Mouse (Mus musculus) midbrain, embryonic 16.5 days (tissue): Measurements from ENCODE around the gene Serpinh1. TPM values are rescaled to one million over a fixed set of nuclear protein-coding genes. Genes with fewer than 3 reads are reported as not detected.
"Not testable (repeated sequence)": the region's sequence is repeated elsewhere in the genome, so short reads cannot be mapped to it uniquely, and the experiment has no call there.

Experiments
- ATAC-seq: fragments of 200-750 bp; cut with Nextera tagmentation; 2 replicates; pipeline ENCODE4 v1.8.0; 2017; ENCODE audit warnings: moderate TSS enrichment
- H3K27ac ChIP-seq: fragments of 300-500 bp; sonication (generic); 2 replicates; pipeline ENCODE4 v1.5.1; 2014; ENCODE audit warnings: mild to moderate bottlenecking, low read length, mixed read lengths
- H3K27me3 ChIP-seq: fragments of 300-500 bp; sonication (generic); 2 replicates; pipeline ENCODE4 v1.6.1; 2014; ENCODE audit warnings: low read depth, low read length, mixed read lengths; ENCODE audit not compliant: control insufficient read depth, insufficient read depth
- H3K36me3 ChIP-seq: fragments of 300-500 bp; sonication (generic); 2 replicates; pipeline ENCODE4 v1.6.1; 2014; ENCODE audit warnings: mild to moderate bottlenecking, low read length, moderate library complexity, mixed read lengths; ENCODE audit not compliant: control insufficient read depth, insufficient read depth
- H3K4me1 ChIP-seq: fragments of 300-500 bp; sonication (generic); 2 replicates; pipeline ENCODE4 v1.6.1; 2014; ENCODE audit warnings: mild to moderate bottlenecking, low read length, mixed read lengths; ENCODE audit not compliant: control insufficient read depth, insufficient read depth
- H3K4me2 ChIP-seq: fragments of 300-500 bp; sonication (generic); 2 replicates; pipeline ENCODE4 v1.6.1; 2014; ENCODE audit warnings: mild to moderate bottlenecking, low read length, mixed read lengths
- H3K4me3 ChIP-seq: fragments of 300-500 bp; sonication (generic); 2 replicates; pipeline ENCODE4 v1.5.1; 2014; ENCODE audit warnings: low read depth, mild to moderate bottlenecking, low read length, moderate library complexity, mixed read lengths
- H3K9ac ChIP-seq: fragments of 300-500 bp; sonication (generic); 2 replicates; pipeline ENCODE4 v1.6.1; 2014; ENCODE audit warnings: low read depth, low read length, mixed read lengths
- H3K9me3 ChIP-seq: fragments of 300-500 bp; sonication (generic); replicated peaks from 2 replicates; pipeline ENCODE4 v1.6.1; 2014; ENCODE audit warnings: mild to moderate bottlenecking, low read length, mixed read lengths; ENCODE audit not compliant: control insufficient read depth, poor library complexity, severe bottlenecking
- WGBS: fragments of 180-500 bp; shearing (Covaris S2); extraction: QIAGEN DNeasy Blood & Tissue Kit; methylation state at CpG from one replicate; pipeline ENCODE4 v1.1.7; 2014; 5-methylcytosine and 5-hydroxymethylcytosine counted together
- polyA plus RNA-seq: library from polyadenylated mRNA; unstranded; fragments of >200 nt; fragmentation: Nextera tagmentation; extraction: Ambion mirVana; gene quantifications from 2 replicates; pipeline ENCODE4 v1.2.1, GENCODE M21; 2015

The Serpinh1 gene
- polyA plus RNA-seq, 1 experiment from 2014 or later: 185 TPM

DNA sequence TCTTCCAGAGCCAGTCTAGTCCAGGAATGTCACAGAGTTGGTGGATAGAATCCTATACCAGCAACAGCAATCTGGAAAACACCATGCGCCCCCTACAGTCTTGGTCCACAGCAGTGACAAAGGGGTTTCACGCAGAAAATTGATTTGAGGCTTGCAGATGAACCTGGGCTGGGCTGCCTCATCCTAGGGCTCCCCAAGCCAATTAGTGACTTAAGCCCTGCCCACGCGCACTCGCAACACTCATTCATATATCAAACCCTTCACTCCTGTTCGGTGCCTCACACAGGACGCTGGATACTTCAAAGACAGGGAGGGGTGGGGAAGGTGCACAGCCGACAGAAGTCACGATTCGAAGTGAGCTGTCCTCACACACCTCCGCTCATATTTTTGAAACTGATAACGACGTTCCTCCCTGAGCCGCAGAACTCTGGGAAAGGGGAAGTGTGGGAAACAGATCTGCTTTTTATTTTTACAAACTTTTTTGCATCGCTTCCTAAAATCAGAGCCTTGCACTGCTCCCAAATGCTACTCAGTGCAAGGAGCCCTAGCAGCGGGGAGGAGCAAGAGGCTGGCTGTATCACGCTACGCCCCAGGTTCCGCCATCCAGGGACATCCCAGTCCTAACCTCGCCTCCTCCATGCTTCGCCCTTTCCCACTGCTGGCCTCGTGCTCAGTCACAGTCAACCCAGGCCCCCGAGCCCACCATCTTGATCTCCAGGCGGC lies 27.6 kb upstream of the Serpinh1 start:
- Histone ChIP-seq H3K4me1 (peaks cover 33% of the 10 kb centered on the region), H3K36me3 (no peaks in the 10 kb centered on the region), H3K9me3 (no peaks in the 10 kb centered on the region), H3K27me3 (no peaks in the 10 kb centered on the region), H3K4me3 (peak overlapping the region; percentile 83), H3K4me2 (peak overlapping the region; percentile 92), H3K9ac (peak overlapping the region; percentile 70), H3K27ac (peak overlapping the region; percentile 96)
- peak; percentile 74 for ATAC-seq
- WGBS: under 1% methylated on average over 24 of the region's 24 CpGs

DNA sequence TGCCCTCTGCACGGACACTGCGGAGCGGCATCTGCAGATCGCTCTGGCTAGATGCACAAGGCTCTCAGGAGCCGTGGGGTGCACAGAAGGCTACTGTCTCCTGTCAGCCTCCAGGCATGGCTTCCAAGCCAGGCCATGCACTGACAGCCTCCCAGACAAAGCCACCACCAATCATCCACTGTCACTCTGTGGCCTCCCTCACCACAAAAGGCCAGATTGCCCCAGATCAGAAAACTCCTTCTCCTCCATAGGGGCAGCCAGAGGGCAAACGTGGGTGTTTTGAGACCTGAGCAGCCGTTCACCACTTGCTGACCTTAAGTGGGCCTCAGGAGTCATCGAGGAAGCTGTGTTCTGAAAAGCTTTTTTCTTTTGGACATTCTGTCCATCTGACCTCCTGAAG lies 25.8 kb upstream of the Serpinh1 start:
- Histone ChIP-seq H3K4me3 (no peak overlapping the region), H3K9ac (no peak overlapping the region), H3K36me3 (no peaks in the 10 kb centered on the region), H3K27me3 (no peaks in the 10 kb centered on the region), H3K27ac (no peak overlapping the region), H3K4me2 (no peak overlapping the region), H3K4me1 (peaks cover 17% of the 10 kb centered on the region), H3K9me3 (no peaks in the 10 kb centered on the region)
- 72% methylated on average over 8 of the region's 8 CpGs for WGBS
- no peak for ATAC-seq

DNA sequence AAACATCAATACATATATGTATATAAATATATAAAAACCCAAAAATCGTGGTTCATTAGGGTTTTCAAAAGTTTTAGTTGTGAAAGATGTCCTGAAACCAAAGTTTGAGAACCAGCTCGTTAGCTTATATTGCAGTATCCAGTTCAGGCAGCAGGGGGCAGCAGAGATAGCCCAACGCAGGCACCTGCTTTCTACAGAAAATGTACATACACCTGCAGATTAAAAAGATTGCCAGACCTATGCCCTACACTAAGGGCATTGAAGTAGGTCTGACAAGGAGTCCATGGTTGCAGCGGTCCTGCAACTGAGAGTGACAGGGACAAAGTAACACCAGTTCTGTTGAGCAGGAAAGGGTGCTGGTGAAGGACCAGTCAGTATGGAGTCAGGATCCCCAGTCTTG lies 22.4 kb upstream of the Serpinh1 start:
- WGBS: 5% methylated on average over 4 of the region's 4 CpGs
- Histone ChIP-seq H3K4me3 (no peak overlapping the region), H3K27ac (no peak overlapping the region), H3K4me1 (peaks cover 5% of the 10 kb centered on the region), H3K36me3 (no peaks in the 10 kb centered on the region), H3K9ac (no peak overlapping the region), H3K4me2 (no peak overlapping the region), H3K27me3 (no peaks in the 10 kb centered on the region), H3K9me3 (no peaks in the 10 kb centered on the region)
- ATAC-seq: no peak

DNA sequence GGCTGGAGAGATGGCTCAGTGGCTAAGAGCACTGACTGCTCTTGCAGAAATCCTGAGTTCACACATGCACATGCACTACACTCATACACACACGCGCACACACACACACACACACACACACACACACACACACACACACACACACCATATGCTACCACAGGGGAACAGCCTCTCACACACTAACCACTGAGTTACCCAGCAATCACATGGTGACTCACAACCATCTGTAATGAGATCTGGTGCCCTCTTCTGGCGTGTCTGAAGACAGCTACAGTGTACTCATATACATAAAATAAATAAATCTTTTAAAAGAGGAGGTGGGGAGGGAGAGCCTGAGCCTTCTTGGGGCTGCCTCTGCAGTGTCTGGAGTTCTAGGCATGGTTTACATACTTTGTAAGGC lies 21.3 kb upstream of the Serpinh1 start:
- H3K4me2 ChIP-seq, H3K9ac ChIP-seq, H3K4me1 ChIP-seq, ATAC-seq, H3K36me3 ChIP-seq, H3K9me3 ChIP-seq, H3K27ac ChIP-seq, H3K27me3 ChIP-seq, H3K4me3 ChIP-seq: not testable (repeated sequence)
- WGBS: 52% methylated on average over 3 of the region's 3 CpGs

DNA sequence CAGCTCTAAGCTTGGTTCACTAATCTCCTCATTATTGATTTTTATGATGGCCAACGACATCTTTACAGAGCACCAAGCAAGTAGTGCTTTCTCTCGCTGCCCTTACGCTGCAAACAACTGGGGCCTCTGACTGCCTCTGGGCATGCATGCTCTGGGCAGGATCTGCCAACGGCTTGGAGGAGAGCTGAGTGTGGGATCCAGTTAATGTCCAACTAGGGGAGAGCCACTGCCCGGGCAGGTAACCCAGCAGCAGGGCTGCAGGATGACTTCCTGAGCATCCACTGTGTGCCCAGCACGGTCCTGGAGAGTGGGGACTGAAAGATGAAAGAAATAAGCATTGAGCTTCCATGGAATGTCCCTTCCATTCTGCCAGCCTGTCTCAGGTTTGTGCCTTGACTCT lies 13.7 kb upstream of the Serpinh1 start:
- H3K27me3 ChIP-seq: no peaks in the 10 kb centered on the region
- no peak overlapping the region for H3K4me2 ChIP-seq
- H3K9me3 ChIP-seq: no peaks in the 10 kb centered on the region
- no peak overlapping the region for H3K27ac ChIP-seq
- whole genome bisulfite sequencing: 77% methylated on average over 6 of the region's 6 CpGs
- no peak for ATAC-seq
- H3K4me3 ChIP-seq: no peak overlapping the region
- no peak overlapping the region for H3K9ac ChIP-seq
- no peaks in the 10 kb centered on the region for H3K36me3 ChIP-seq
- H3K4me1 ChIP-seq: peaks cover 5% of the 10 kb centered on the region; the same call in 1 of the 2 replicates

DNA sequence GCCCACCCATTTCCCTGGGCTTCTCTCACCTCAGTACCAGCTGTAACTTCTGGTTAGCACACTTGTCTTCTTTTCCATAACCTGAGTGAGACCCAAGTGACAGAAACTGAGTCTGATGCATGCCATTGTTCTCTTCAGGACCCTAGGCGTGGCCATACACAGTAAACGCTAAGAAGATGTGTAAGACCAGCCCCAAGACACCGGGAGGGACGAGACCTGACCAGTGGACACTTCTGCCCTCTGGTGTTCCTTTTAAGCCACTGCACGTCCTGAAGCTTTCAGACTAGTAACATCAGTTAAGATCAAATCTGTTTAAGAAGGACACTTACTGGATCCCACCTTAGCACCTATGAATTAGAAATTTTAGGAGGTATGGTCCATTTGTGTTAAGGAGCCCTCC lies 12.0 kb upstream of the Serpinh1 start:
- WGBS: 0% methylated on average over 5 of the region's 5 CpGs
- no peak overlapping the region for H3K27ac ChIP-seq
- H3K27me3 ChIP-seq: no peaks in the 10 kb centered on the region
- no peaks in the 10 kb centered on the region for H3K36me3 ChIP-seq
- peak overlapping the region; percentile 36 for H3K4me2 ChIP-seq
- no peak overlapping the region; the same call in 1 of the 2 replicates for H3K9ac ChIP-seq
- peak; percentile 37; the same call in 1 of the 2 replicates for ATAC-seq
- peaks cover 14% of the 10 kb centered on the region for H3K4me1 ChIP-seq
- H3K9me3 ChIP-seq: no peaks in the 10 kb centered on the region
- no peak overlapping the region for H3K4me3 ChIP-seq

DNA sequence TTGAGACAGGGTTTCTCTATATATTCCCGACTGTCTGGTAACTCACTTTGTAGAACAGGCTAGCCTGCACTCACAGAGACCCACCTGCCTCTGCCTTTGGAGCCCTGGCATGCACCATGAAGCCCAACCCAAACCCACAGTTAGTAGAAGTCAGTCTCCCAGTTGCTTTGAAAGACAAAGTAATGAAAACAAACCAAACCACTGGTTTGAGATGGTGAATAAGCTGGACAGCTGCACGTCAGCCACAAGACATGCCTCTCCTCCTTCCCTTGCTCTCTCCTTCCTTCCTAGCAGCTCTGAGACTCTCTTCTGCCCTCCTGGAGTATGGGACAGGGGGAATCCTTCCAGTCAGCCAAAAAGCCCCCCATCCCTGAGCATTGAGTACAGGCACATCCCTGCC lies 9.1 kb upstream of the Serpinh1 start:
- no peak for ATAC-seq
- H3K4me1 ChIP-seq: peaks cover 23% of the 10 kb centered on the region
- no peaks in the 10 kb centered on the region for H3K9me3 ChIP-seq
- H3K27me3 ChIP-seq: no peaks in the 10 kb centered on the region
- H3K4me2 ChIP-seq: no peak overlapping the region
- 96% methylated on average over 2 of the region's 2 CpGs for WGBS
- no peaks in the 10 kb centered on the region for H3K36me3 ChIP-seq
- no peak overlapping the region for H3K27ac ChIP-seq
- no peak overlapping the region for H3K4me3 ChIP-seq
- H3K9ac ChIP-seq: no peak overlapping the region

DNA sequence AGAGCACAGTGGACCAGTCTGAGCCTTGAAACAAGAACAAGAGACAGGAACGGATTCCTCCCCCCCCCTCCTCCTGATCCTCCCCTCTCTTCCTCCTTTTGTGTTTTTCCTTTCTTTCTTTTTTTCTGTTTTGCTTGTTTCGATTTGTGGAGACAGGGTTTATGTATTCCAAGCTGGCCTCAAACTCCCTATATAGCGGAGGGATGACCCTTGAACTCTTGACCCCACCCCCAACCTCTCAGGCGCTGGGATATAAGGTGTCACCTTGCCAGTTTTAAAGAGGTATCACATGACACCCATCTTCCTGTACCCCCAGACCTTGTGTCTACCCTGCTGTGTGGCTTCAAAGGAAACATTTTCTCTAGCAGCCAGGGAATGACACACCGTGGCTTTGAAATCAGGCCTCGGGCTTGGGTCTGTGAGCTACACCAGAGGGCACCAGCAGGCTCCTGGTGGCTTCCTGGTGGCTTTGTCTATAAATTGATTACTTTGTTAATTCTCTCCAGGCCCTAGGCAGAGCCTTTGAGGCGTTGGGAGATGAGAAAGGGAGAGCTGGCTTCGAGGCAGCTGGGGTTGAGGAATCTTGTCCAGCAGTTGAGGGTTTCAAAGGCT lies 7.9 kb upstream of the Serpinh1 start:
- peak overlapping the region; percentile 28 for H3K4me2 ChIP-seq

DNA sequence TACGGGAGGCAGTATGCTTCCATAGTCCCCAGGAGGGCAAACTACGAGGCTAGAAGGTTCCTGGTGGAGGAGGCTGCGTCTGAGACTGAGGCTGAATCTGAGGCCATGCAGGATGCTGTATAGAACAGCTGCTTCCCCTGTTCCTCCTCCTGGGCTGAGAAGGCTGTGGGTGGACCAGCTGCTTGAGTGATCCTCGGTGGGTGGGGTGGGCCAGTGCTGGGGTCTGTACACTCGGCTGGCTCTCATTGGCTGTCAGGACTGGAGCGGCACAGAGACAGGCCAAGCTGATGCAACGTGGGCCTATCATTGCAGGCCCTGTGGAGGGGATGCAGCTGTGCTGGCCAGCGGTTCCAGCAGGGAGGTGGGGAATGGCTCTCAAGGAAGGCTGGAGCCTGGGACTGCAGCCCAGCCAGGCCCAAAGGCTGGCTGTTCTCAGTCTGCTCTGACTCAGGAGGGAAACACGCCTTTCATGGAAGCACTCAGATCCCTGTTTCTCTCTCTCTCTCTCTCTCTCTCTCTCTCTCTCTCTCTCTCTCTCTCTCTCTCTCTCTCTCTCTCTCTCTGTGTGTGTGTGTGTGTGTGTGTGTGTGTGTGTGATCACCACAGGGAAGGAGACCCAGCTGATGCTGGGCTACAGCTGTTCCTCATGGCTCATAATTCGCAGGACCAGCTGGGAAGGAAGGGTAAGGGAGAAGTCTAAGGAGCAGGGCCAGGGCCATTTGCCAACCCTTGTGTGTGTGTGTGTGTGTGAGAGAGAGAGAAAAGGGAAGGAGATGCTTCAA lies 7.2 kb upstream of the Serpinh1 start:
- no peaks in the 10 kb centered on the region for H3K27me3 ChIP-seq
- H3K9me3 ChIP-seq: no peaks in the 10 kb centered on the region
- H3K4me2 ChIP-seq: peak overlapping the region; percentile 28
- peaks cover 41% of the 10 kb centered on the region for H3K4me1 ChIP-seq
- no peaks in the 10 kb centered on the region for H3K36me3 ChIP-seq
- peak overlapping the region; percentile 58 for H3K9ac ChIP-seq
- 5% methylated on average over 10 of the region's 10 CpGs for WGBS
- H3K27ac ChIP-seq: peak overlapping the region; percentile 94
- peak; percentile 98 for ATAC-seq
- no peak overlapping the region for H3K4me3 ChIP-seq

More for the DNA sequence above, 7.9 kb upstream of the Serpinh1 start:
- H3K4me1 ChIP-seq: peaks cover 34% of the 10 kb centered on the region
- no peaks in the 10 kb centered on the region for H3K27me3 ChIP-seq
- no peaks in the 10 kb centered on the region for H3K36me3 ChIP-seq
- ATAC-seq: no peak
- H3K9ac ChIP-seq: no peak overlapping the region
- no peaks in the 10 kb centered on the region for H3K9me3 ChIP-seq
- 16% methylated on average over 8 of the region's 8 CpGs for WGBS
- peak overlapping the region; percentile 94 for H3K27ac ChIP-seq
- H3K4me3 ChIP-seq: no peak overlapping the region
